Mouse (Mus musculus): ENCODE measurements around the gene Dgkb. TPM values are rescaled to one million over a fixed set of nuclear protein-coding genes. Genes with fewer than 3 reads are reported as not detected.

Dgkb gene
- polyA plus RNA-seq, 1 experiment from 2014 or later, result 0.02 TPM

DNA sequence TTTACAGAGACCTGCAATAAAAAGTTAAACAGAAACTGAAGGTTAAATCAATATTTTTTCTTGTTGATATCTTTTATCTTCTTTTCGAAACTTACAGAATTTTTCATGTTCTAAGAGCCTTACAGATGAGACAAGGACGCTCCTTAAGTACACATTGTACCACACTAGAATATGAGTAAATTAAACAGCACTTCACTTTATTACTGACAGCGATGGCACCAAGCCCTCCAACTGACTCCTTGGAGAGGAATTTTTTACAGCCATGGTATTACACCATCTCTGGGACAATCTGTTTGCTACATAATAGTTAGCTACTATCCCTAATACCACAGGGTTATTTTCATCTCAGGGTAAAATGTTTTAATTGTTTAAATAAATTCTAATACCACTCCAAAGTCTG, 556.6 kb downstream of the Dgkb start:
- no peak for ATAC-seq (ENCODE audit: low read depth)
- Histone ChIP-seq H3K9ac (ENCODE audit: low read depth, low read length) (no peak overlapping the region), H3K27ac (ENCODE audit: low read length) (no peak overlapping the region), H3K27me3 (ENCODE audit: control insufficient read depth, insufficient read depth, low read depth, low read length) (no peaks in the 10 kb centered on the region), H3K36me3 (ENCODE audit: control insufficient read depth, insufficient read depth) (no peaks in the 10 kb centered on the region), H3K4me3 (ENCODE audit: low read depth, low read length) (no peak overlapping the region), H3K4me1 (ENCODE audit: control insufficient read depth, low read depth, low read length) (no peaks in the 10 kb centered on the region), H3K9me3 (replicated peaks; ENCODE audit: control insufficient read depth, low read length) (no peaks in the 10 kb centered on the region), H3K4me2 (ENCODE audit: low read depth, low read length) (no peak overlapping the region)
- 49% methylated on average over 3 of the region's 3 CpGs for WGBS (ENCODE audit: insufficient replicate concordance)

DNA sequence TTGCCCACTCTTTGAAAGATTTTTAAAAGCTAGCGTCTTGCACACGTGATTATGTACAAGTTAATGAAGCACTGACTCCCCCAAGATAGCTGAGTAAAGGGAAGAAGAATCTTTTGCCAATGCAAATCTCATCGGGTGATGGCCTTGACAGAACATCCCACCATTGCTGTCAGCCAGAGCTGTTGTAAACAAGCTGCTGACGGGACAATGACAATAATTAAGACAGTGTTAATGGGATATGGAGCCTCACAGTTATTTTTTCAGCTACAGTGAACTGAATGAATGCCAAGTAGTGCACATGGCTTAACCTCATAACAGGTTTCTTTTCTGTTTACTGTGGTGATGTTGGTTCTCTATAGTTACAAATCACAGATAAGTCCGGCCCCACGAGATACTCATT, 568.4 kb downstream of the Dgkb start:
- no peak overlapping the region for H3K27ac ChIP-seq (ENCODE audit: low read length)
- ATAC-seq (ENCODE audit: low read depth), result no peak
- H3K9me3 ChIP-seq (replicated peaks; ENCODE audit: control insufficient read depth, low read length), result no peaks in the 10 kb centered on the region
- H3K27me3 ChIP-seq (ENCODE audit: control insufficient read depth, insufficient read depth, low read depth, low read length), result no peaks in the 10 kb centered on the region
- no peak overlapping the region for H3K4me2 ChIP-seq (ENCODE audit: low read depth, low read length)
- H3K4me3 ChIP-seq (ENCODE audit: low read depth, low read length), result no peak overlapping the region
- H3K9ac ChIP-seq (ENCODE audit: low read depth, low read length), result no peak overlapping the region
- no peaks in the 10 kb centered on the region for H3K4me1 ChIP-seq (ENCODE audit: control insufficient read depth, low read depth, low read length)
- H3K36me3 ChIP-seq (ENCODE audit: control insufficient read depth, insufficient read depth), result no peaks in the 10 kb centered on the region
- WGBS (ENCODE audit: insufficient replicate concordance), result 72% methylated on average over 6 of the region's 6 CpGs

DNA sequence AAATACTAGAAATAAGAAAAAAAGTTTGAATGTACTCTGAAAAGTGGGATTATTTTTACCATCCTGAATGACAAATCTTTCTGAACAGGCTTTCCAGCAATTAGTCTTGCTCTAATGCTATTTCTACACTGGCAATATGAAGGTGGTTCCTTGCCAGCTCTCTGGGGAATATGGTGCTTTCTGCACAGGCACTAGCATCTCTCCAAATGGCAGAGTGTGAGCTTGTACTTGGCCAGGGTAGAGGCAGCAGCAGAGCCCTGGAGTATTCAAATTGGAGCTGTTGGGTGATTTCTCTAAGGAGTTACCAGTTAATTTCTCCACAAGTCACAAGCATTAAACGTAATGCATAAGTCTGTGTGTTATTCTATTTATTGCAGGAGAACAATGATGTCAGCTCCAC, 569.5 kb downstream of the Dgkb start:
- no peaks in the 10 kb centered on the region for H3K9me3 ChIP-seq (replicated peaks; ENCODE audit: control insufficient read depth, low read length)
- H3K4me3 ChIP-seq (ENCODE audit: low read depth, low read length), result no peak overlapping the region
- WGBS (ENCODE audit: insufficient replicate concordance), result 67% methylated on average over 1 of the region's 1 CpGs
- H3K4me2 ChIP-seq (ENCODE audit: low read depth, low read length), result no peak overlapping the region
- H3K36me3 ChIP-seq (ENCODE audit: control insufficient read depth, insufficient read depth), result no peaks in the 10 kb centered on the region
- H3K9ac ChIP-seq (ENCODE audit: low read depth, low read length), result no peak overlapping the region
- no peak overlapping the region for H3K27ac ChIP-seq (ENCODE audit: low read length)
- H3K27me3 ChIP-seq (ENCODE audit: control insufficient read depth, insufficient read depth, low read depth, low read length), result no peaks in the 10 kb centered on the region
- no peaks in the 10 kb centered on the region for H3K4me1 ChIP-seq (ENCODE audit: control insufficient read depth, low read depth, low read length)
- ATAC-seq (ENCODE audit: low read depth), result no peak

DNA sequence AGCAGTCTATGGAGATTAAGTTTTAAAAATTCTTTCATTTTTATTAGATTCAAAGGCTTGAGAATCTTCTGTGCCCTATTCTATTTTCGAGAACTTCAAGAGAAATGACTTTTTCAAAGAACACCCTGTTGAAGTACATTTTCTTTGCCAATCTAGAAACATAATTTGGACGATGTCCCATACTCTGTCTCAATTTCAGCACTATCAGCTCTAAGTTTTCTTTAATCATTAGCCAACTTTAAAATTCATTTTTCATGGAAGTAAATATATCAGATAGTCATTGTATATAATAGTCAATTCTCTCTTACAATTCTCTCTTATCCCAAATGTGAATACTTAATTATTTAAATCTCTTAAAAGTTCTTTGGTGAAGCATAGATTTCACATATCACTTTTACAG, 570.1 kb downstream of the Dgkb start:
- no peaks in the 10 kb centered on the region for H3K27me3 ChIP-seq (ENCODE audit: control insufficient read depth, insufficient read depth, low read depth, low read length)
- no peak overlapping the region for H3K4me3 ChIP-seq (ENCODE audit: low read depth, low read length)
- H3K36me3 ChIP-seq (ENCODE audit: control insufficient read depth, insufficient read depth), result no peaks in the 10 kb centered on the region
- no peak overlapping the region for H3K4me2 ChIP-seq (ENCODE audit: low read depth, low read length)
- no peaks in the 10 kb centered on the region for H3K4me1 ChIP-seq (ENCODE audit: control insufficient read depth, low read depth, low read length)
- no peak for ATAC-seq (ENCODE audit: low read depth)
- H3K9me3 ChIP-seq (replicated peaks; ENCODE audit: control insufficient read depth, low read length), result no peaks in the 10 kb centered on the region
- WGBS (ENCODE audit: insufficient replicate concordance), result 45% methylated on average over 2 of the region's 2 CpGs
- H3K27ac ChIP-seq (ENCODE audit: low read length), result no peak overlapping the region
- no peak overlapping the region for H3K9ac ChIP-seq (ENCODE audit: low read depth, low read length)

DNA sequence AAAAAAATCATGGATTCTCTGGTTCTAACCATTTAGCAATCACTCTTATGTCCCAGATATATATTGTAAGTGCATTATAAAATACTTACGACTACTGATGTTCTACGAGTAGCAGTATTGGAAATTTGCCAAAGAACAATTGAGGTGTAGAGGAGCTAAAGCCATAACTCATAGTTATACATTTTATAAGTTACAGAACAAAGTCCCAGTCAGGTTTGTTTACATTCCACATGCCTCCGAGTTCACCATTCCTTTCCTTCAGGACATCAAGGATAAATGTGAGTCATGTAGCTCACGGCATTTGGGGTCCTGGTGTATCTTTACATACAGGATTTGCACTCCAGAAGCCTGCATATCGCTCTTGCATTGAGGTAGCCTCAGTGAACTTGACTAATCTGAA, 570.7 kb downstream of the Dgkb start:
- Histone ChIP-seq H3K36me3 (ENCODE audit: control insufficient read depth, insufficient read depth) (no peaks in the 10 kb centered on the region), H3K4me2 (ENCODE audit: low read depth, low read length) (no peak overlapping the region), H3K4me1 (ENCODE audit: control insufficient read depth, low read depth, low read length) (no peaks in the 10 kb centered on the region), H3K27ac (ENCODE audit: low read length) (no peak overlapping the region), H3K4me3 (ENCODE audit: low read depth, low read length) (no peak overlapping the region), H3K9me3 (replicated peaks; ENCODE audit: control insufficient read depth, low read length) (no peaks in the 10 kb centered on the region), H3K27me3 (ENCODE audit: control insufficient read depth, insufficient read depth, low read depth, low read length) (no peaks in the 10 kb centered on the region), H3K9ac (ENCODE audit: low read depth, low read length) (no peak overlapping the region)
- ATAC-seq (ENCODE audit: low read depth), result no peak
- WGBS (ENCODE audit: insufficient replicate concordance), result 58% methylated on average over 5 of the region's 5 CpGs

DNA sequence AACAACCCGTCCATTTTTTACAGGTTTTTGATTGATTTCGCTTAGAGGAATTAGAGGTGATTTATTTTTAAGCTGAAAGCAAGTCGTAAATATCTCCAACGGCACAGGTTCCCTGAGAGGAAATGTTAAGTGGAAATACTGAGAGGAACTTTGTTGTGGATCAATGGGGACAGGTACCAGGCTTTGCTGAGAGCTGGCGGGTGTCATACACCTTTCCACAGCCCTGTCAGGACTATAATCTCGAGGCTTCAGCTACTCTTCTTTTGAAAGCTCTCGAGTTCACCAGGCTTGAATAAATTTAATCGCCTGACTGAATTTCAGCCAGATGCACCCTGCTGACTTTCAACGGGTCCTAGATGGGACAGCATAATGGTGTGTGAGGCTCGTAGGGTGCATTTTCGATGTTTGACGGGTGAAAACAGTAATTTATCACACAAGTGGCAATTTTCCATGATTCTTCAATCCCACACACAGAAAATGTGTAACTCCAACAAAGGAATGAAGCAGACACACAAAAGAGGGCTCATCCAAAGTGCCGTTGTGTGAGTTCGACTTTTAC, 580.3 kb downstream of the Dgkb start:
- Histone ChIP-seq H3K27me3 (ENCODE audit: control insufficient read depth, insufficient read depth, low read depth, low read length) (no peaks in the 10 kb centered on the region), H3K4me2 (ENCODE audit: low read depth, low read length) (no peak overlapping the region), H3K27ac (ENCODE audit: low read length) (no peak overlapping the region), H3K4me3 (ENCODE audit: low read depth, low read length) (no peak overlapping the region), H3K36me3 (ENCODE audit: control insufficient read depth, insufficient read depth) (no peaks in the 10 kb centered on the region), H3K9me3 (replicated peaks; ENCODE audit: control insufficient read depth, low read length) (no peaks in the 10 kb centered on the region), H3K4me1 (ENCODE audit: control insufficient read depth, low read depth, low read length) (no peaks in the 10 kb centered on the region), H3K9ac (ENCODE audit: low read depth, low read length) (no peak overlapping the region)
- WGBS (ENCODE audit: insufficient replicate concordance), result 48% methylated on average over 14 of the region's 14 CpGs
- ATAC-seq (ENCODE audit: low read depth), result no peak

DNA sequence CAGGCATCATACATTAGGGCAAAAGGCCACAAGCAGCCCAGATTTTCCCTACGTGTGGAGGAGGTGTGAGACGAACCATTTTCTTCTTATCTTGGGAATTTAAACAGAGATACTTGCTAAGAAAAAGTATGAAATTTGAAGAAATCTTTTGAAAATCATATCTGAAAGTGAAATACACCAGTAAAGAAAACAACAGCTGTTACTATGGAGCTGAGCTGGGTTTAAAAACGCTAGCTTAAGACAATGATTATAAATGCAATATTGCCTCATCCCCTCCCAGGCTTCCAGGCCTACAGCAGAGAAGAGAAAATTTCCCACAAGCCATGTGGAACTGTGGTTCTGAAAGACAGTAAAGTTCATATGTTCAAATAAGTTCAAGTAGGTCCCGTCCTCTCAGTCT, 582.6 kb downstream of the Dgkb start:
- WGBS (ENCODE audit: insufficient replicate concordance), result 52% methylated on average over 4 of the region's 4 CpGs
- H3K36me3 ChIP-seq (ENCODE audit: control insufficient read depth, insufficient read depth), result no peaks in the 10 kb centered on the region
- no peaks in the 10 kb centered on the region for H3K27me3 ChIP-seq (ENCODE audit: control insufficient read depth, insufficient read depth, low read depth, low read length)
- no peaks in the 10 kb centered on the region for H3K4me1 ChIP-seq (ENCODE audit: control insufficient read depth, low read depth, low read length)
- H3K4me3 ChIP-seq (ENCODE audit: low read depth, low read length), result no peak overlapping the region
- no peak overlapping the region for H3K27ac ChIP-seq (ENCODE audit: low read length)
- H3K9ac ChIP-seq (ENCODE audit: low read depth, low read length), result no peak overlapping the region
- no peaks in the 10 kb centered on the region for H3K9me3 ChIP-seq (replicated peaks; ENCODE audit: control insufficient read depth, low read length)
- no peak for ATAC-seq (ENCODE audit: low read depth)
- no peak overlapping the region for H3K4me2 ChIP-seq (ENCODE audit: low read depth, low read length)

DNA sequence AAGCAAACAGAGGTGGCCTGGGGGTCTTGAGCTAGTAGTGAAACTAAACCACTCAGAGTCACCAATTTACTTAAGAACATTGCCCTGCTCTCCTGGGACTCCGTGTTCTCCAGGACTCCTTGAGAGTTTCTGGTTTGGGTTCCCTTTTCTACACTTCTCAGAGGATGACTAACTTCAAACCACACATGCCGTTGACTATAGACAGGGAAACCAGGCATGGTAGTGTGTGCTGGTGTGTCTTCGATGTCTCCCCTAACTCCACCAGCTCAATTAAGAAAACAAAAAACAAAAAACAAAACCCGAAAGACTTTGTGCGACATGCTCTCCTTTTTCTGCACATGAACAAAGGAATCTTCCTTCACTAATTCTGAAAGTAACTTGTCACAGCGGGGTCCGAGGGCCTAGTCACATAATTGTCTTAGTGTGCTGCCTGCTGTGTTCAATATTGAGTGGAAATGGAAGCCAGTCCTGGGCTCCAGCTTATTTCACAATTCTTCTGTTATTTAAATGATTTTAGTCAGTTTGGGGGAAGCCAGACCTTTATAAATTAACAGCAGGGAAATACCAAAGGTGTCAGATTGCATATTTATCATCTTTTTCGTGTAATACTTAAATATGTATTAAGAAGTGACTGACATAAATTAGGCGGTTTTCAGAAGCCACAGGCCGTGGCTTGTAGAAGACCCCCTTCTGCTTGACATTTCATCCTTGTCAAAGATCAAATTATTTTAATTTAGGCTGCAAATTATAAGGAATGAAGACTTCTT, 618.0 kb downstream of the Dgkb start:
- H3K4me3 ChIP-seq (ENCODE audit: low read depth, low read length), result no peak overlapping the region
- no peaks in the 10 kb centered on the region for H3K27me3 ChIP-seq (ENCODE audit: control insufficient read depth, insufficient read depth, low read depth, low read length)
- no peak overlapping the region for H3K9ac ChIP-seq (ENCODE audit: low read depth, low read length)
- H3K27ac ChIP-seq (ENCODE audit: low read length), result no peak overlapping the region
- no peaks in the 10 kb centered on the region for H3K36me3 ChIP-seq (ENCODE audit: control insufficient read depth, insufficient read depth)
- no peaks in the 10 kb centered on the region for H3K9me3 ChIP-seq (replicated peaks; ENCODE audit: control insufficient read depth, low read length)
- H3K4me2 ChIP-seq (ENCODE audit: low read depth, low read length), result no peak overlapping the region
- H3K4me1 ChIP-seq (ENCODE audit: control insufficient read depth, low read depth, low read length), result no peaks in the 10 kb centered on the region
- 57% methylated on average over 10 of the region's 10 CpGs for WGBS (ENCODE audit: insufficient replicate concordance)
- no peak for ATAC-seq (ENCODE audit: low read depth)

DNA sequence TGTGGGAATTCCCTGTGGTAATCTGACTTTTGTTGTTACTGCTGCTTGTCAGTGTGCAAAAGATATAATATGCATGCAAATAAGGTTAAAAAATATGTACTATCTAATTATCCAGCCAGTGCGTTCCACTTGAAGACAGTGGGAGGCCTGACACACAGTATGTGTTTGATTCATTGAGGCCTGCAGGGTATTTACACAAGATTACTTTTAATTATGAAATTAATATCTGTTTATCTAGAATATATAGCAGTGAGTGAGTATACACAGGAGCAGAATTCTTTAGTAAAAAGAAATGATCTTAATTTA, 618.6 kb downstream of the Dgkb start:
- no peaks in the 10 kb centered on the region for H3K27me3 ChIP-seq (ENCODE audit: control insufficient read depth, insufficient read depth, low read depth, low read length)
- no peak overlapping the region for H3K9ac ChIP-seq (ENCODE audit: low read depth, low read length)
- H3K4me2 ChIP-seq (ENCODE audit: low read depth, low read length), result no peak overlapping the region
- ATAC-seq (ENCODE audit: low read depth), result no peak
- H3K4me1 ChIP-seq (ENCODE audit: control insufficient read depth, low read depth, low read length), result no peaks in the 10 kb centered on the region
- no peak overlapping the region for H3K4me3 ChIP-seq (ENCODE audit: low read depth, low read length)
- WGBS (ENCODE audit: insufficient replicate concordance), result 70% methylated on average over 1 of the region's 1 CpGs
- H3K36me3 ChIP-seq (ENCODE audit: control insufficient read depth, insufficient read depth), result no peaks in the 10 kb centered on the region
- no peaks in the 10 kb centered on the region for H3K9me3 ChIP-seq (replicated peaks; ENCODE audit: control insufficient read depth, low read length)
- H3K27ac ChIP-seq (ENCODE audit: low read length), result no peak overlapping the region

All from liver, embryonic 16.5 days (tissue).